Mouse (Mus musculus) adrenal gland, postnatal 36 days (tissue): ENCODE measurements at regions not wholly inside any gene's neighbourhood (a gene's known extent, or its start where the extent isn't known, plus 50 kb on each side); places are given as distances from the start of the nearest gene placed in this dataset.

Source experiments
- DNase-seq, 2 experiments: peaks; one replicate each; pipeline ENCODE4 v3.0.0; 2021; ENCODE audit warnings: mixed read lengths in 1 of 2

GRCm38 (mm10) chr15:17289221-17289620 is 560.7 kb downstream of the Cdh9 start:
- DNase-seq, result no peak
